Mouse (Mus musculus): Measurements from ENCODE around the gene Esrrg.

DNA sequence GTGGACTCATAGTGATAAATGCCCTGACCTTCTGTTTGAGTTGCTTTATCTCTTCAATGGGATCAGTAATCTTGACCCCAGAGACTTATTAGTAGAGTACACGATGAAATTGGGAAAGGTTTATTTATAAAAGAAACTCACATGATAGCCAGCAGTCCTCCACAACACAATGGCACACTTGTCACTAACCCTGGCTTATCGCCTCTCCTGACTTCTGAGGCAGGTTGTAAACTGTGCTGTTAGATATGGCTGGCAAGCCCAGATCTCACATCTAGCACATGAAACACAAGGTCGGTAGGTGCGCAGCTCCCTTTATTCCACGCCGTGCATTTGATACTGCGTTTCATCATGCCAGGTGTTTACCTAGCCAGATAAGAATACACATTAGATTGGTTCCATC is 288.3 kb downstream of the Esrrg start:
- TF ChIP-seq GATA1 (IDR thresholded peaks at IDR 0.05; ENCODE audit: borderline replicate concordance, low read length) (no peak), FLI1 (IDR thresholded peaks at IDR 0.05; ENCODE audit: low read length) (no peak)

Measured in megakaryocyte, embryonic 14.5 days (primary cell).